Mouse (Mus musculus) retina, adult 2 months (tissue): ENCODE data around the gene Dpysl4.

Source experiments
- DNase-seq: peaks from one replicate; pipeline ENCODE4 v3.0.0-alpha.2; 2012; ENCODE audit warnings: low read depth, low spot score

The Dpysl4 gene

DNA sequence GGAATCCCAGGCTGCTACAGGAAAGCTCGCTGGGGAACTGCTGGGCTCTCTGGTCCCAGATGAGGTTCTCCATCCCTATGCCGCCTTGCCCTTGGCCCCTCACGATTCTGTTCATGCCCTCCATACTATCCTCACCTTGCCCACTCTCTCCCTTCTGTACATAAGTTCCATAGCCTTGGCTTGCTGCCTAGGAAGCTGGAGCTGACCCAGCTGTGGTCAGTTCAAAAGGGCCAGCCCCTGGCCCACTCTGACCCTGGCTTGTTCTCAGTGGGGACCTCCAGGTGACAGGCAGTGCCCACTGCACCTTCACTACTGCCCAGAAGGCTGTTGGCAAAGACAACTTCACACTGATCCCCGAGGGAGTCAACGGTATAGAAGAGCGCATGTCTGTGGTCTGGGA lies 10.6 kb downstream of the Dpysl4 start:
- no peak for DNase-seq

DNA sequence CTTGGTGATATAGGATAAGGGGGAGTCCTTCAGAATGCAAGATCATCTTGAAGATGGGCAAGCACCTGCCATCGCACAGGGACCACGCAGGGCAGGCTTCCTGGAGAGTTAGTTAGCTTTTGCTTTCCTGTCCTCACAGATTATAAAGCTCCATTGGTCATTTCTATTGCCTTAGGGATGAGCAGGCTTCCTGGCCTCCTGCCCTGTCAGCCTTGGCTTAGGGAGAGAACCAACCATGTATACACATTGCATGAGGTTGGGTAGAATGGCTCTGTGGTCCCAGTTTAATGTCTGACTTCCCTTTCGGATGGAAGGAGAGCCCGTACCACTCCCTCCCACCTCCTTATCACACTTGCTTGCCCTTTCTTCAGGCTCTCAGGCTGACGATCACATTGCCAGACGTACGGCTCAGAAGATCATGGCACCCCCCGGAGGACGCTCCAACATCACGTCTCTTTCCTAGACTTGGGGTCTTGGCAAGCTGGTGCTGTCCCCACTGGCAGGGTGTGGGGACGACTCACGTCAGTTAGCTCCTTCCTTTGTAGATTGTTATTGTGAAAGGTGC lies 14.8 kb downstream of the Dpysl4 start:
- DNase-seq: no peak

DNA sequence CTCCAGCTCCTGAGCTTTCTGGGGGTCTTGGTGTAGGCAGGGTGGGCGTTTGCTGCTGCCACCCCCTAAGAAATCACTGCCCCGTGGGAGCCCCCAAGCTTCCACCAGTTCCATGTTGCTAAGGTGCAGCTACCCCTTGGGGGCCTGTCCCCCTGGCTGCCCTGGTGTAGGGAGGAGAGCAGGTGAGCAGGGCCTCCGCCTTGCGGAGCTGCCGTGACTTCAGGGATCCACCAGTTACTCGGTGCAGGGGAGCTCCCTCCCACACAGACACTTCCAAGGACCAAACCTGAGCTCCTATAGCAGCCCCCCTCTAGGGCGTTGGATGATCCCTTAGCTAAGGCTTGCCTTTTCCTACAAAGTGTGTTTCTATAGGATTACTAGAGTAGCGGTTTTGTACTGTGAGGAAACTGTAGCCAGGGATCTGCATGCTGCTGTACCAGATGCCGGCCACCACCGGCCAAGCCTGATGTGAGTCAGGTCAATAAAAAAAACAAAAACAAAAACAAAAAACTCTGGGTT lies 15.5 kb downstream of the Dpysl4 start:
- no peak for DNase-seq

DNA sequence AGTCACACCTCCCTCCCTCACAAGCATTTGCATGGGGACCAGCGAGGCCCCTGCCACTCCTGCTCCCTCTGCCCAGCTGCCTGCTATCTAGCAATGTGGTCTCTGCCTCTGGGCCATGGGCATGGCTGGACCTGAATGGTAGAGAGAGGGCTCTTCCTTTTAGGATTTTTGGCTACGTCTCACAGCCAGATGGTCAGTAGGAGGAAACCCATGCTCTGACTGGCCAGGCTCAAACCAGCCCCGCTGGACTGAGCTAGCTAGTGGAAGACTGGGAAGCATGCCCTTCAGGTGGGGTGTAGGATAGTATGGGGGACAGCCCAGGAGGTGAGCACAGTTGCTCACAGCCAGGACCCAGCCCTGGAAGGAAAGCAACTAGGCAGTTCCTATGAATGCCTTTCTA lies 16.0 kb downstream of the Dpysl4 start:
- DNase-seq: no peak

DNA sequence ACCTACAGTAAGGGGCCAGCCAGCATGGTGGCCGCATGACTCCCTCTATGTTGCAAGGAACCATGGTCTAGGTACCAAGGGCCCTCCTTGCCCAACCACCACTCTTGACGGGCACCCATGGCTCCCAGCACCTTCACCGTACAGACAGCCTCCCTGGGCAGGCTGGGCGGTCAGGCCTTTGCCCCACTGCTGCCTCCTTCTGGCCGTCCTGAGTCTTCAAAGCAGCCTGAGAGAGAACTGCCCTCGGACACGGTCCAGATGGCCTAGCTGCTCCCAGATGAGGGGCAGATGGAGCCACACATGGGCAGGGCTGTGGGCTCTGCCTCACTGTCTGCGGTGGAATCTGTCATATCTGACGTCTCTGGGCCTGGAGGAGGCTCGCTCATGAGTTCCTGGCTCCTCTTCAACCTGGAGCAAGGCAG lies 18.2 kb downstream of the Dpysl4 start:
- no peak for DNase-seq

DNA sequence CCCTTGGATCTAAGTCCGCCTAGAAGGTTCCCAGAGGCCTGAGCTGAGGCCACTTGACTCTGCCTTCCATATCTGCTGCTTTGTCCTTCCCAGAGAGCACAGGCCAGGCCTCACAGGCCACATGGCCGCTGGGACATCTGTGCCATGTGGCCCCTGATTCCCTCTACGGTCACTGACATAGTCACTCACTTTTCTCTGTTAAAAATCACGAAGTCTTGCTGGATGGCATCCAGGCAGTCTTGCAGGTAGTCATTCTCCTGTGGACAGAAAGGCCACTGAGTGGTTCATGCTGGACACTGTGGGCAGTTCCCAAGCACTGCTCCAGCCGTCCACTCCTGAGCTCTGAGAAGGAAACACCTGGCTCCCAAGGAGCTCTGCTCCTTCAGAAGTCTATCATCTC lies 19.3 kb downstream of the Dpysl4 start:
- no peak for DNase-seq

DNA sequence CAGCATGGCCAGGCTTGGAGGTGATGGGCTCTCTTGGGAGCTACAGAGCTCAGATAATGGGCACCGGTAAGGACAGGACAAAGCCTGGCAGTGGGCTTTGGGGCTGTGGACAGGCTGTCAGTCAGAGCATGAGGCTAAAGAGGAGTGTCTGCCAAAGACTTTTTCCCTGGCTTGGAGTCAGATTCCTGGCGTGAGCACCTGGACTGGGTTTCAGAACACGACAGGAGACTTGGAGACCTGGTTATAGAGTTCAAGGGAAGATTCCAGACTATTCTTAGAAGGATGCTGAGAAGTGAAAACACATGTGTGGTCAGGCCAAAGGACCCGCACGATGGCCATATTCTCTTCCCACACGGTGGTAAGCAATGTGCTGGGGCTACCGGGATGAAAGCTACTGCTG lies 19.9 kb downstream of the Dpysl4 start:
- no peak for DNase-seq

DNA sequence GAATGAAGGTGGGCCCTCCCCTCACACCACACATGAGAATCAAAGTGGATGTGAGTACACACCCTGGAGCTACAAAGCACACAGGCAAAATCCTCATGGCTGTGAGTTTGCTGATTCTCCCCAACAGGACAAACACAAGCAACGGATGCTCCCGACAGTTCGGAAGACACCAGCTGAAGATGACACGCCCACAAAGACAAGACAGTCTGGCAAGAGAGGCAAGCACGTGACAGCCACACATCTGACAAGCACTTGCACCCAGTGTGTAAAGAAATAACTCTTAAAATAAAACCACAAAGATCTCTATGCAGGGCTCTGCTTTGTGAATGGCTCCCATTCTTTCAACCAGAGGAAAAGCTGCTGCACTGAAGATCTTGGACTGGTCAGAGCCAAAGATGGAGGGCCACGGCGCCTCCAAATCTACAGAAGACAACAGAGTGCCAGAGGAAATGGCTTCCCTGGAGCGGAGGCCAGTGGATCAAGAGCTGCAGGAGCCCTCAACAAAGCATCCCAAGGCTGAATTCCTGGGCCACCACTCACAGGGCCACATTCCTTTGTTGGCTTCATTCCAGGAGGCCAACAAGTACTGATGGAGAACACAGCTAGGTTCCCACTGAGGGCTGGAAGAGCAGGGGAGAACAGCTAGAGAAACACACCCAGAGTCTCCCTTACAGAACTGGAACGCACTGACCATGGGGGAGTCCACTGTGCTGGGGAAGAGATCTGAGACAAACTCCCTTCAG lies 22.3 kb downstream of the Dpysl4 start:
- no peak for DNase-seq

DNA sequence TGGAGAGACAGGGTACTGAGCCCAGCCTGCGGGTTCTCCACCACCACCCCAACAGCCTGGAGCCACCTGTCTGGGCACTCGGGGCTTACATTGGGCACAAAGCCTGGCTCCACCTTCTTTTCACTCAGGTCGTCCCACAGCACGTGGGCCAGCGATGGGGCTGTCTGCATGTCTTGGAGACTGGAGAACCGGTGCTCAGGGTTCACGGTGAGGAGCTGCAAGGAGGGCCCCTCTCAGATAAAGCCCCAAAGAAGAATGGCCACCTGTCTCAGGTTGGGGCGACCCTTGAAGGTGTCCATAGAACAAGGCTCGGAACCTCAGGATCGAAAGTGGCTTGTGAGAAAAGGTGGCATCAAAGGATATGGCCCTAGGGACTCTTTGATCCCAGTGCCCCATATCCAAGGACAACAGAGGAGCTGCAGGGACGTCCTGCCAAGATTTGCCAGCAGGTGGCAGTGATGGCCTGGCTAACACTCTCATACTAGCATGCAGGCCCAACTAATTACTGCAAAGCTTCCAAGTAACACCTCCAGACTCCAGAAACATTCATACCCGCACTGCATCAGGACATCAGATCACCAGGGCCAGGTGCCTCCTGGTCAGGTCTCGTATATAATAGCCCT lies 33.5 kb downstream of the Dpysl4 start:
- peak; percentile 65 for DNase-seq

DNA sequence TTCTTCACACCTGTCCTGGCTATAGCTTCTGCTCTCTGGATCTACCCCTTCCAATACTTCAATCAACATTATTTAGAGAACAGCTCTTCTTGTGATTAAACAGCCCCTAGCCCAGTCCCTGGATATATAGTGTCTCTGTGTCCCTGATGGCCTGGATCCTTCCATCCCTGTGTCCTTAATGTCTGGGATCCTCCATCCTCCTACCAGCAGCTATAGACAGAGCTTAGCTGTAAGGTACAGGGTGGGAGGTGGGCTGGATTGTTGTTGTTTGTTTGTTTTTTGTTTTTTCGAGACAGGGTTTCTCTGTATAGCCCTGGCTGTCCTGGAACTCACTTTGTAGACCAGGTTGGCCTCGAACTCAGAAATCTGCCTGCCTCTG lies 34.0 kb downstream of the Dpysl4 start:
- DNase-seq: no peak

DNA sequence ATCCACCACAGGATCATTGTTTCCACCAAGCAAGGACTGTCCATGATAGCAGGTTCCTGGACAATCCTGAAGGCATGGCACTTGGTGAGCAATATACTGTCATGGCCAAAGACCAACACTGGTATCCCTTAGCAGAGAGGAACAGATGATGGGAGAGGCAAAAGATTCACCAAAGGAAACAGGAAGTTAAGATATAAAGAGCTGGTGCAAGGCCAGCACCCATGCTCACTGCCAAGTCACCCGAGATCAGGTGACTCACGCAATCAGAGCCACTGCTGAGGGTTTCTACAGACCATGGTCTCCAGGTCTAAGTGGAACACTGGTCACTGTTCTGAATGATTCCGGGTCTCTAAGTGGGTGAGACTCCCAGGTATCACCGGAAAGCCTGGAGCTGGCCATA lies 40.1 kb downstream of the Dpysl4 start:
- DNase-seq: no peak

DNA sequence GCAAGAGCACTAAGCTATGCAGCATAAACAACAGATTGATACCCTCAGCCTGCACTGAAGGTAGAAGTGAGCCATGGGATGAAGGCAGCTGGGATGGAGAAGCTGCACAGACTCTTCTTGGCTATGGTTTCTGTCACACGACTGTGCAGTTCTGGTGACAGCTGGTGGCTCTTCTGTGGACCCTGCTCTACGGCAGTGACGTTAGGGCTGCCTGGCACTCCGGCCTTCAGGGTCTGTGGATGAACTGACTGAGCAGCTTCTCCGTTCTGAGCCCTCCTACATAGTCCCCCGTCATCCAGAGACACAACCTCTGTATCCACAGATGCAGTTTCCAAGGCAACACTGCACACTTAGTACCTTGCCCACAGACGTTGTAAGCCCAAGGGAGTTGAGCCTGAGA lies 40.7 kb downstream of the Dpysl4 start:
- DNase-seq: no peak

DNA sequence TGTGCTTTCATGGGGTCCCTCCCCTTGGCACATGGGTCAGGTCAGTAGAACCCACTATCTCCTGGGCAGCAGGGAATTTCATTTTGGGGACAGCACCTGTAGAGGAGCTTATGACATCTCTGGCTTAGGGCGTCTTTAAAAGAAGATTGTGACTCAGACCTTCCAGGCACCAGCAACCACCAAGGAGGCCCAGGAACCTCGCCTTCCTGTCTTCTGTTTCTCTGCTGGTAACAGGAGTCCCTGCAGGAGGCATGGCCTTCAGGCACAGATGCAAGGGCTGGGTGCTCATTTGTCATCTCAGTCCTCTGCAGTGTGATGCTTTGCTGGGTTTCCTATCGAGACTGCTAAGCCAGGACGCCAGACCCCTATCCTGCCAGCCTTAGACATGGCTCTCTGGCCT lies 43.2 kb downstream of the Dpysl4 start:
- no peak for DNase-seq

DNA sequence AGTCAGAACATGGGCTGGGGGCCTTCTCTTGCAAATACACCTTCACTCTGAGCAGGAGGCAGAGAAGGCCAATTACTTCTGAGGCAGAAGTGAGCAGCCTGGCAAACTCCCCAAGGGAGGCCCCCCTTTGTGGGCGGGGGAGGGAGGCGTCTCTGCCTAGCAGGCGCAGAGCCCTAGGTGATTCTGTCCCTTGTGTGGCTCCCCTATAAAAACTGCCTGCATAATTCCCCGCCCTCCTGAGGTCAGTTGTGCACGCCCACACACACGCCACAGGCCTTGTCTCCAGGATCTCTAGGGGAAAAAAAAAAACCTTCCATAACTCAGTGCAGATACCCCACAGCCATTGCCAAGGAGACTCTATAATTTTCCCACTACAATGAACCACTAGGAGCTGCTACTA lies 44.6 kb downstream of the Dpysl4 start:
- DNase-seq: no peak

DNA sequence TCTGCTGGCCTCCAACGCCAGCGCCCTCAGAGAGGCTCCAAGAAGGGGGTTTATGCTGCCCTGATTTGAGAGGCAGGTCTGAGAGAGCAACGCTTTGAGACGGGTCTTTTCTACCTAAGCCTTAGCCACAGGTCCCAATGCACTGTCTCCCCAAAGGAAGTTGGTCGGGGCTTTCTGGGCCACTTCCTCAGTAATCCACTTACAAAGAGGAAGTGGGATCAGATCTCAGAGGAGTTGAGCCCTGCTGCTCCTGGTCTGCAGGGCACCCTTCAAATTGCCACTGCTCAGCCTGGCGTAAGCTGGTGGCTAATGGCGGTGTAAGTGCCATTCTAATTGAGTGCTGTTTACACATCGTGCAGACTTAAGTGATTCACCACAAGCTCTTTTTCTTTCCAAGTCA lies 45.7 kb downstream of the Dpysl4 start:
- DNase-seq: no peak

DNA sequence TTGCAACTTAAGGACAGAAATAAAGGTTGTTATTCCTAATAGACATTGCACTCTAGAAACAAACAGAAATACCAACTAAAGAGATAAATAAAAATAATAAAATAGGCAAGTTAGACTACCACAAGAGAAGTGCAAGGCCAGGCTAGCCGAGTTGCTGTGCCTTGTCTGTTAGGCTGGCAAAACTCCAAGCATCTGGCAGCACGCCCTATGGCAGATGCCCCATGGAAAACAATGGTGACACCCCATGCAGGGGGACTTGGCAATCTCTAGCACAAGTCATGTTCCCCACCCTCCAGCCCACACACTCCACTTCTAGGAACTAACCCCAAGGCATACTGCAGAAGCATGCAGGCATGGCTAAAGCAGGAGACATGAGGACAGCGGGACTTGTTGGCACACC lies 47.6 kb downstream of the Dpysl4 start:
- no peak for DNase-seq

DNA sequence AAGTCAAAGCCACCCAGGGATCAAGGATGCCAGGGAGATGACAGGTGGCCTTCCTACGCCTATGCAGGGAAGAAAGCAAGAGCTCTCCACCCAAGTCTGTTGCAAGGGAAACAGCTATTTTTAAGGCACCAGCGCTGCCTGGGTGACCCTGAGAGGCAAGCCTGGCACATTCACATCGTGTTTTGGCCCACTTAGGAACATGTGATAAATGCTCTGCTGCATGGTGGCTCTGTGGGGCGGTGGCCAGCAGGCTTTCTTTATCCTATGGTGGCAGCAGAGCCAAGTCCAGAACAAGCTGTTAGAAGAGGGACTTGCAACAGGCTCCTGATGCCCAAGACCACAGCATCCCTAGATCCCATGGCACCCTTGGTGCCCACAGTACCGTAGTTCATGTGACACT lies 49.4 kb downstream of the Dpysl4 start:
- DNase-seq: no peak

DNA sequence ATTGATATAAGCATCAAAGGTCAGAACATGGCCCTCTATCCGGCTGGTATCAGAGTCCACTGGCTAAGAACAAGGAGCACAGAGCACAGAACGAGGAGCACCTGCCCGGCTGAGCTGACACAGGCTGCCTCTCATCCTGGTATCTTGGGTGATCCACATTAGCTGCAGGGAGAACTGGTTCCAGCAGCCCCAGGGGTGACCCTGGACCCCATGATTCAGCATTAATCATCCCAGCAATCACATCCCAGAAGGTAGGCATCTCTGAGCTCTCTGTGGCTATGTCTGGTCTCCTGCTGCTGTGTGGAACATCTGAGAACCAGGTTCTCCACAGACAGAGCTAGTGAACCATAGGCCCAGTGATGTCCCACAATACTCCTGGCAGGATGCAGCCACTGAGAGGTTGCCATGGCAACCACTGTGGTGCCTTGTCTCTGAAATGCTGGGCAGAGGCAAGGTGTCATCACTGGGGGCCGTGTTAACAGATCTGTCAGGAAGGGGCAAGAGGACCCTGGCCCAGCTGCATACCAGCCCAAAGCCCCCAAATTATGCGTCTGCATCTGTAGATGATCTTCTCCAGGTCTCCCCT lies 51.2 kb downstream of the Dpysl4 start:
- DNase-seq: no peak

DNA sequence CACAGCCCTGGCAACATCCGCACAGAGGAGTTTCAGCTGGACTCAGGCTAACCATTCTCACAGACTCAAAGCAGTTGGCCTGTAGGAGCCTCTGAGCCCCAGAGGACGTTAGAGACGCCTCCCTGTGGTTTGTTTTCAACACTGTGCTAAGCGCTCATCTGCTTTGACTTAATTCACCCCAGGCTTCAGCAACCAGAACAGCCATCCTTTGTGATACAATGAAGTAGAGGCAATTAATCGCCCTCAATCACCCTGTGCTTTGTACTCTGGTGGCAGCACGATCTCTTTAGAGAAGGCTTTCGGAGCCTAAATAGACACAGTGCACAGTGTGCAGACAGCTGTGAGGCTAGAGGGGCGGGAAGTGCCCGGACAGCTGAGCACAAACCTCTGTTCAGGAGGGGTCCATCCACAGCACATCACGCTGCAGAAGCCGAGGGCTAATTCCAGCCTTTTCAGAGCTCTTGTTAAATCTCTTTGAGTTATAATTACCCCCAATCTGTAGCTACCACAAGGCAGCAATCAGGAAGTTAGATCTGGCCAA lies 54.2 kb downstream of the Dpysl4 start:
- no peak for DNase-seq

DNA sequence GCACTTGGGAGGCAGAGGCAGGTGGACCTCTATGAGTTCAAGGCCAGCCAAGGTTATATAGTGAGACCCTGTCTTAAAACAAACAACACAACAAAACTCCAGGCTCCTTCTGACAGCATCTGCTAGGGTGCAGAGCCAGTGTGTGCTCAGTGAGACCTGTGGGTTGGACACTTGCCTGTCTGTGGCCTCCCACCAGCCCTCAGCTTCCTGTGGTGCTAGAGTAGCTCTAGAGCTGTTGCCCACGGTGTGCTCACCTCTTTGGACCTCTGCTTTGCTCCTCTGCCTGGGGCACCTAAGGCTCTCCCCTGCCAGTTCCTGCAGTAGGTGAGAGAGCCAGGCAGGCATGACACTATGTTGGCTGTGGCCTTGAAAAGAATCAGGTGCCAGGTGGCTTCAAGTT lies 58.0 kb downstream of the Dpysl4 start:
- DNase-seq: no peak

DNA sequence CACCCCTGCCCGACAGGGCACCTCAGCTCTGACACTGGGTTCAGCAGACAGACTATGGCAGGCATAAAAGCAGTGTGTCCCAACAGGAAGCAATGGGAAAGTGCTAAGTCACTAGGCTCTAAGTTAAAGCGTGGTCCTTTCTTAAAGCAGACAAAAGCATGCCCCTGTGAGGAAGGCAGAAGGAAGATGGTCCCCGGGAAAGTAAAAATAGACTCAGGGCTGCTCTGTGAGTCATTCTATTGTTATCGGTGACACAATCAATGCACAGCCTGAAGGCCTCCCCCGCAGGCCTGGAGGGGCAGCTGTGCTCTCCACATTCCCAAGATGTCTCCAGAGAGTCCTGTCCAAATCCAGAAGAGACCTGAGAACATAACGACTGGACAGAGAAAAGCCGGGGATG lies 60.1 kb downstream of the Dpysl4 start:
- DNase-seq: no peak

DNA sequence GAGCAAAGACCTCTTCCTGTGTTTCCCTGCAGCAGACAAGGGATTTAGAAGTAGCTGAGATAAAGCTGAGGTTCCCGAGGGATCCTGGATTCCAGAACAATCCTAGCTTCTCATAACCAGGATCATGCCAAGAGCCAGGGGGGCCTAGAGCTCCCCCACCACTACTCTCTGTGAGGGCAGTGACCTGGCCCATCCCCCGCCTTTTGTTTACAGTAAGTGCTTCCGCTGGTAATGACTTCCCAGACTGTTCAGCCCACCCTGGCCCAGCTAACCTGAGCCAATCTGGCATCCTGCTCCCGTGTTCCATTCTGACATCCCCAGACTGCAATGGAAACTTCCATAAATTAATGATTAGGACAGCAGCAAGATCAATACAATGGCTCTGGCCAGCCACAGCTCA lies 61.6 kb downstream of the Dpysl4 start:
- DNase-seq: no peak

DNA sequence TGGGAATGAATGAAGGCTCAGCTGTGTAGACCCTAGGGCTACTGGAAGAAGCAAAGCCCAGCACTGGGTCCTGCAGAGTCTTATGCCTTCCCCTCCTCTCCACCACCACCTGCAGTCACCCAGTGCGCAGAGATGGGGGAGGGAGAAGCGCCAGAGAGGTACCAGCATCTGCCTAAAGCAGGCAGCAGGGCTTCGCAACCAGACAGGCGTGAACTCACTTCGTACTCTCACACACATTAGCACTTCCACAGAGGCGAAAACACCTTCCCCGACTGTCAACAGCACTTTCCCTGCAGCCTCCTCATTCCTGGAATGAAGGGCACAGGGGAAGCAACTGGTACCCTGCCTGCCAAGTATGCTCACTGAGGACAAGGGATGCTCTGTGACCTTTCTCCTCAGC lies 63.6 kb downstream of the Dpysl4 start:
- DNase-seq: no peak
